Mouse (Mus musculus) bone marrow, adult 2 months (tissue): Measurements from ENCODE around the gene 4921524J17Rik. TPM values are rescaled to one million over a fixed set of nuclear protein-coding genes. Genes with fewer than 3 reads are reported as not detected.

Experiments
- H3K27ac ChIP-seq: fragments of 200-500 bp; 2 replicates; pipeline ENCODE4 v1.5.1; 2012; ENCODE audit warnings: low read depth, mild to moderate bottlenecking, control low read depth, inconsistent platforms, low read length; ENCODE audit not compliant: control insufficient read depth, poor library complexity, insufficient read depth
- H3K4me1 ChIP-seq: fragments of 200-500 bp; 2 replicates; pipeline ENCODE4 v1.6.1; 2011; ENCODE audit warnings: low read length; ENCODE audit not compliant: control insufficient read depth, insufficient read depth
- H3K4me3 ChIP-seq: fragments of 200-500 bp; replicated peaks from 2 replicates; pipeline ENCODE3; 2011; ENCODE audit warnings: mild to moderate bottlenecking, low read depth, low read length, control low read depth; ENCODE audit not compliant: control insufficient read depth
- CTCF ChIP-seq: fragments of 200-500 bp; IDR thresholded peaks from 2 replicates; pipeline ENCODE4 v1.5.1; 2011; ENCODE audit warnings: low read length, control low read depth; ENCODE audit not compliant: control insufficient read depth, insufficient read depth
- POLR2A ChIP-seq: fragments of 200-500 bp; IDR thresholded peaks from 2 replicates; pipeline ENCODE4 v1.6.1; 2011; ENCODE audit warnings: low read depth, mild to moderate bottlenecking, control low read depth, low read length, borderline replicate concordance; ENCODE audit not compliant: control insufficient read depth
- WGBS: fragments of 180-500 bp; shearing (Covaris S2); methylation state at CpG from one replicate; pipeline ENCODE4 v1.1.7; 2018; 5-methylcytosine and 5-hydroxymethylcytosine counted together
- polyA plus RNA-seq: library from polyadenylated mRNA; stranded (reverse); fragments of >200 nt; gene quantifications from 2 replicates; pipeline ENCODE4 v1.2.4, GENCODE M21; 2011; ENCODE audit warnings: low replicate concordance; ENCODE audit not compliant: missing spikeins, insufficient read depth, insufficient read length

The 4921524J17Rik gene
- polyA plus RNA-seq, 1 experiment, result 13.8 TPM

- Histone ChIP-seq H3K27ac (no peak overlapping the region), H3K4me3 (no peak overlapping the region), H3K4me1 (no peaks in the 10 kb centered on the region; the same call in 1 of the 2 replicates)
- TF ChIP-seq CTCF, result no peak
- no peak for TF ChIP-seq POLR2A
- whole genome bisulfite sequencing, result 30% methylated on average over 7 of the region's 7 CpGs
Measured at GRCm38 (mm10) chr8:85408053-85408505, 24.6 kb downstream of the 4921524J17Rik start.

- H3K27ac ChIP-seq, result no peak overlapping the region; the same call in 1 of the 2 replicates
- no peak for TF ChIP-seq POLR2A
- TF ChIP-seq CTCF, result no peak
- H3K4me3 ChIP-seq, result no peak overlapping the region
- 53% methylated on average over 10 of the region's 10 CpGs for WGBS
- H3K4me1 ChIP-seq, result no peaks in the 10 kb centered on the region; the same call in 1 of the 2 replicates
Measured at GRCm38 (mm10) chr8:85405961-85406360, 26.7 kb downstream of the 4921524J17Rik start.

- TF ChIP-seq CTCF, result no peak
- TF ChIP-seq POLR2A, result no peak
- H3K4me1 ChIP-seq, result no peaks in the 10 kb centered on the region; the same call in 1 of the 2 replicates
- H3K4me3 ChIP-seq, result no peak overlapping the region
- no peak overlapping the region for H3K27ac ChIP-seq
- 64% methylated on average over 3 of the region's 3 CpGs for WGBS
Measured at GRCm38 (mm10) chr8:85405418-85405817, 27.2 kb downstream of the 4921524J17Rik start.

- Histone ChIP-seq H3K4me1 (peaks cover 3% of the 10 kb centered on the region), H3K27ac (no peak overlapping the region), H3K4me3 (no peak overlapping the region)
- no peak for TF ChIP-seq POLR2A
- TF ChIP-seq CTCF, result no peak
- WGBS, result 90% methylated on average over 4 of the region's 4 CpGs
Measured at GRCm38 (mm10) chr8:85398548-85398947, 34.1 kb downstream of the 4921524J17Rik start.

- H3K4me1 ChIP-seq, result peaks cover 3% of the 10 kb centered on the region
- 42% methylated on average over 5 of the region's 5 CpGs for WGBS
Measured at GRCm38 (mm10) chr8:85397508-85397907, 35.1 kb downstream of the 4921524J17Rik start.

GRCm38 (mm10) chr8:85396432-85397079, 36.1 kb downstream of the 4921524J17Rik start:
- TF ChIP-seq POLR2A (no peak), CTCF (no peak)
- no peak overlapping the region for H3K4me3 ChIP-seq
- peaks cover 3% of the 10 kb centered on the region for H3K4me1 ChIP-seq
- H3K27ac ChIP-seq, result no peak overlapping the region; the same call in 1 of the 2 replicates
- 52% methylated on average over 5 of the region's 5 CpGs for WGBS

More at GRCm38 (mm10) chr8:85397508-85397907, 35.1 kb downstream of the 4921524J17Rik start:
- TF ChIP-seq POLR2A (no peak), CTCF (peak; percentile 58)
- Histone ChIP-seq H3K27ac (no peak overlapping the region), H3K4me3 (no peak overlapping the region)

GRCm38 (mm10) chr8:85395681-85396431, 36.8 kb downstream of the 4921524J17Rik start:
- WGBS, result 45% methylated on average over 8 of the region's 8 CpGs
- TF ChIP-seq POLR2A, result no peak
- no peak for TF ChIP-seq CTCF
- Histone ChIP-seq H3K27ac (no peak overlapping the region), H3K4me3 (no peak overlapping the region), H3K4me1 (peaks cover 3% of the 10 kb centered on the region)

GRCm38 (mm10) chr8:85395017-85395416, 37.6 kb downstream of the 4921524J17Rik start:
- H3K4me3 ChIP-seq, result no peak overlapping the region
- H3K27ac ChIP-seq, result no peak overlapping the region
- H3K4me1 ChIP-seq, result peaks cover 3% of the 10 kb centered on the region
- TF ChIP-seq CTCF, result no peak
- TF ChIP-seq POLR2A, result no peak
- WGBS, result 54% methylated on average over 3 of the region's 3 CpGs
